Mouse (Mus musculus): ENCODE results near the gene Apba2. TPM values are rescaled to one million over a fixed set of nuclear protein-coding genes. Genes with fewer than 3 reads are reported as not detected.

Gene Apba2
- polyA plus RNA-seq, 1 experiment from 2014 or later: 173 TPM

GRCm38 (mm10) chr7:64755141-64755540 lies 253.6 kb downstream of the Apba2 start:
- Histone ChIP-seq H3K4me3 (ENCODE audit: low read length) (no peak overlapping the region), H3K9ac (ENCODE audit: low read depth, low read length) (no peak overlapping the region), H3K27me3 (replicated peaks; ENCODE audit: control insufficient read depth, insufficient read depth, low read length) (no peaks in the 10 kb centered on the region), H3K4me2 (ENCODE audit: low read length) (no peak overlapping the region), H3K36me3 (ENCODE audit: control insufficient read depth, insufficient read depth, low read length) (0 out of 2 replicates have a peak, but pooled peaks cover 2% of the 10 kb centered on the region), H3K9me3 (ENCODE audit: control insufficient read depth, low read length) (no peaks in the 10 kb centered on the region), H3K4me1 (ENCODE audit: control insufficient read depth, insufficient read depth, low read depth, low read length) (peaks cover 2% of the 10 kb centered on the region), H3K27ac (ENCODE audit: low read depth, low read length) (no peak overlapping the region)
- WGBS: 83% methylated on average over 7 of the region's 7 CpGs
- no peak for ATAC-seq

DNA sequence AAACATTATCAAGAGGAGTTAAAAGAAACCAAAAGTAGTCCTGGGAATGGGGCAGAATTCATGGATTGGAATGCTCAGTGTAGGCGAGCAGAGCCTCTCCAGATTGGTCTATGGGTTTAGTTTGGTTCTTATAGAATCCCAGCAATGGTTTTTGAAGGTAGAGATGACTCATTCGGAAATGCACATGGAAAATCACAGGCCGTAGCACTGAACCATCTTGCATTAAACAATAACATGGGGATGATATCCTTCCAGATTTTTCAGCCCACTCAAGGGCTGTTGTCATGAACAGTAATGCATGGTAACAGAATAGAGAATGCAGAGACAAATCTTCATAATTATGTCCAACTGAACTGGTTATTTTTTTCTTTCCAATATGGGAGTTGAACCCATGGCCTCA lies 264.1 kb downstream of the Apba2 start:
- H3K27me3 ChIP-seq (replicated peaks; ENCODE audit: control insufficient read depth, insufficient read depth, low read length): no peaks in the 10 kb centered on the region
- H3K9me3 ChIP-seq (ENCODE audit: control insufficient read depth, low read length): no peaks in the 10 kb centered on the region
- no peak overlapping the region for H3K27ac ChIP-seq (ENCODE audit: low read depth, low read length)
- ATAC-seq: no peak
- H3K4me1 ChIP-seq (ENCODE audit: control insufficient read depth, insufficient read depth, low read depth, low read length): peaks cover 4% of the 10 kb centered on the region; the same call in 1 of the 2 replicates
- H3K4me3 ChIP-seq (ENCODE audit: low read length): no peak overlapping the region
- no peaks in the 10 kb centered on the region for H3K36me3 ChIP-seq (ENCODE audit: control insufficient read depth, insufficient read depth, low read length)
- no peak overlapping the region for H3K9ac ChIP-seq (ENCODE audit: low read depth, low read length)
- 80% methylated on average over 3 of the region's 3 CpGs for WGBS
- H3K4me2 ChIP-seq (ENCODE audit: low read length): no peak overlapping the region

GRCm38 (mm10) chr7:64769768-64770167 lies 268.3 kb downstream of the Apba2 start:
- Histone ChIP-seq H3K9ac (ENCODE audit: low read depth, low read length) (no peak overlapping the region), H3K27me3 (replicated peaks; ENCODE audit: control insufficient read depth, insufficient read depth, low read length) (no peaks in the 10 kb centered on the region), H3K27ac (ENCODE audit: low read depth, low read length) (peak overlapping the region; percentile 30; the same call in 1 of the 2 replicates), H3K36me3 (ENCODE audit: control insufficient read depth, insufficient read depth, low read length) (no peaks in the 10 kb centered on the region), H3K9me3 (ENCODE audit: control insufficient read depth, low read length) (no peaks in the 10 kb centered on the region), H3K4me1 (ENCODE audit: control insufficient read depth, insufficient read depth, low read depth, low read length) (peaks cover 4% of the 10 kb centered on the region; the same call in 1 of the 2 replicates), H3K4me2 (ENCODE audit: low read length) (no peak overlapping the region), H3K4me3 (ENCODE audit: low read length) (no peak overlapping the region)
- WGBS: 36% methylated on average over 7 of the region's 7 CpGs
- ATAC-seq: peak; percentile 29

DNA sequence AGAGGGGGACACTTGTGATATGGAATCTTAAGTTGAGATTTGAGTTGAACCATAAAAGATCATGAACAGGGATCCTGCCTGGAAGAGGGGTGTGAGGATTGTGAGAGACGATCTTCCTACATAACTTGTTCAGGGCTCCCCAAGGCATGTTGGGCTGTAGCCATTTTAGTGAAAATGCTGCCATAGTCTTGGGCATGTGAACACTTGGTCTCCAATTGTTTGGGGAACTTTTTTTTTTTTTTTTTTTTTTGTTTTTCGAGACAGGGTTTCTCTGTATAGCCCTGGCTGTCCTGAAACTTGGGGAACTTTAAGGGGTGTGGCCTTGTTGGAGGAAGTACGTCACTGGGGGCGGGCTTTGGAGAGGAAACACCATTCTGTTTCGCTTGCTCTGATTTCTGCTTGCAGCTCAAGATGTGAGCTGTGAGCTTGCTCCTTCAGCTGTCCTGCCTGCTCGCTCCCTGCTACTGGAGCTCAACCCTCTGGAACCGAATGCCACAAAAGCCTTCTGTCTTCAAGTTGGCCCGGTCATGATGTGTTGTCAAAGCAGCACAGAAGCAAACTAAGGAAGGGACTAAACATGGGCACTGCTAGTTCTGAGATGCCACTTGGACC lies 269.4 kb downstream of the Apba2 start:
- ATAC-seq: no peak
- Histone ChIP-seq H3K27ac (ENCODE audit: low read depth, low read length) (no peak overlapping the region), H3K9me3 (ENCODE audit: control insufficient read depth, low read length) (no peaks in the 10 kb centered on the region), H3K4me2 (ENCODE audit: low read length) (no peak overlapping the region), H3K9ac (ENCODE audit: low read depth, low read length) (no peak overlapping the region), H3K27me3 (replicated peaks; ENCODE audit: control insufficient read depth, insufficient read depth, low read length) (no peaks in the 10 kb centered on the region), H3K4me3 (ENCODE audit: low read length) (no peak overlapping the region), H3K36me3 (ENCODE audit: control insufficient read depth, insufficient read depth, low read length) (no peaks in the 10 kb centered on the region), H3K4me1 (ENCODE audit: control insufficient read depth, insufficient read depth, low read depth, low read length) (peaks cover 4% of the 10 kb centered on the region; the same call in 1 of the 2 replicates)
- WGBS: 77% methylated on average over 8 of the region's 8 CpGs

- Histone ChIP-seq H3K27me3 (replicated peaks; ENCODE audit: control insufficient read depth, insufficient read depth, low read length) (no peaks in the 10 kb centered on the region), H3K4me3 (ENCODE audit: low read length) (no peak overlapping the region), H3K27ac (ENCODE audit: low read depth, low read length) (no peak overlapping the region), H3K9ac (ENCODE audit: low read depth, low read length) (no peak overlapping the region), H3K4me2 (ENCODE audit: low read length) (no peak overlapping the region), H3K4me1 (ENCODE audit: control insufficient read depth, insufficient read depth, low read depth, low read length) (peaks cover 4% of the 10 kb centered on the region; the same call in 1 of the 2 replicates), H3K9me3 (ENCODE audit: control insufficient read depth, low read length) (no peaks in the 10 kb centered on the region), H3K36me3 (ENCODE audit: control insufficient read depth, insufficient read depth, low read length) (no peaks in the 10 kb centered on the region)
- WGBS: 50% methylated on average over 10 of the region's 10 CpGs
- no peak for ATAC-seq
Measured at GRCm38 (mm10) chr7:64773465-64773864, 272.0 kb downstream of the Apba2 start.

DNA sequence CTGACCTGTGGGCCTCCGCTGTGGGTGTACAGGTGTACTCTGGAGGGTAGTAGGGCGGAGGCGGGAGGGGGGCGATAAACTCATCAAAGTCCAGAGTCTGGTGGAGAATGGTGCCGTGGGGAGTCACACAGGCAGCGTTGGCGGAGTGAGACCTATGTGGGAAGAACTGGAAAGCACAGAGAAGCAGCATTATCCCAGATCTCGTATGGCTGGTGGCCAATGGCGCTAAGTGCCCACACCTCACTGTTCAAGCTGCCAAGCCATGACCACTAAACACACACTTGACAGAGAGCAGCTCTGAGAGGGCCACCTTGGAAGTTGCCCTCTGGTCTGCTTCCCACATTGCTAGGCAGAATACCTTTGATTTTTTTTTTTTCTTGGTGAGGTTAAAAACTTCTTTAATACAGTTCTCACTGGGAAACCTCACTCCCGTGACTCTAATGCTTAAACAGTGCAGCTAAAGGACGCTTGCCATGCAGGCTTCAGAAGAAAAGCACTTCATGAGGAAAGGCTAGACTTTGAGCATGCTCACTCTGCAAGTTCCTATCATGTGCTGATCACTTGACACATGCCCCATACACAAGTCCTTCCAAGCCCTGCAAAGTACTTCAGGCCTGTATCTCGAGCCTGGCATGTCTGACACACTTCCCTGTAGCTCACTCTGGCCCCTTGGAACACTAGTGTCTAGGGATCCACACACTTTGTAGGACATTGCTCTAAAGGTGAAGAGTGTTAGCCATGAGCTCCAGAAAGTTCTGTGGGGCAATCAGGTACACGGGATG lies 275.4 kb downstream of the Apba2 start:
- WGBS: 86% methylated on average over 13 of the region's 13 CpGs
- Histone ChIP-seq H3K4me2 (ENCODE audit: low read length) (no peak overlapping the region), H3K27ac (ENCODE audit: low read depth, low read length) (no peak overlapping the region), H3K9me3 (ENCODE audit: control insufficient read depth, low read length) (no peaks in the 10 kb centered on the region), H3K4me1 (ENCODE audit: control insufficient read depth, insufficient read depth, low read depth, low read length) (peaks cover 5% of the 10 kb centered on the region), H3K27me3 (replicated peaks; ENCODE audit: control insufficient read depth, insufficient read depth, low read length) (no peaks in the 10 kb centered on the region), H3K36me3 (ENCODE audit: control insufficient read depth, insufficient read depth, low read length) (no peaks in the 10 kb centered on the region), H3K4me3 (ENCODE audit: low read length) (no peak overlapping the region), H3K9ac (ENCODE audit: low read depth, low read length) (no peak overlapping the region)
- no peak for ATAC-seq

- H3K4me2 ChIP-seq (ENCODE audit: low read length): no peak overlapping the region
- no peaks in the 10 kb centered on the region for H3K27me3 ChIP-seq (replicated peaks; ENCODE audit: control insufficient read depth, insufficient read depth, low read length)
- H3K9ac ChIP-seq (ENCODE audit: low read depth, low read length): no peak overlapping the region
- H3K9me3 ChIP-seq (ENCODE audit: control insufficient read depth, low read length): no peaks in the 10 kb centered on the region
- H3K27ac ChIP-seq (ENCODE audit: low read depth, low read length): no peak overlapping the region
- no peak for ATAC-seq
- WGBS: 69% methylated on average over 4 of the region's 4 CpGs
- H3K36me3 ChIP-seq (ENCODE audit: control insufficient read depth, insufficient read depth, low read length): no peaks in the 10 kb centered on the region
- H3K4me1 ChIP-seq (ENCODE audit: control insufficient read depth, insufficient read depth, low read depth, low read length): peaks cover 5% of the 10 kb centered on the region
- H3K4me3 ChIP-seq (ENCODE audit: low read length): no peak overlapping the region
Measured at GRCm38 (mm10) chr7:64779501-64779900, 278.0 kb downstream of the Apba2 start.

- WGBS: 36% methylated on average over 3 of the region's 3 CpGs
- no peak for ATAC-seq
- Histone ChIP-seq H3K9ac (ENCODE audit: low read depth, low read length) (no peak overlapping the region), H3K4me1 (ENCODE audit: control insufficient read depth, insufficient read depth, low read depth, low read length) (peaks cover 5% of the 10 kb centered on the region), H3K27me3 (replicated peaks; ENCODE audit: control insufficient read depth, insufficient read depth, low read length) (no peaks in the 10 kb centered on the region), H3K27ac (ENCODE audit: low read depth, low read length) (no peak overlapping the region), H3K4me3 (ENCODE audit: low read length) (no peak overlapping the region), H3K4me2 (ENCODE audit: low read length) (no peak overlapping the region), H3K9me3 (ENCODE audit: control insufficient read depth, low read length) (no peaks in the 10 kb centered on the region), H3K36me3 (ENCODE audit: control insufficient read depth, insufficient read depth, low read length) (no peaks in the 10 kb centered on the region)
Measured at GRCm38 (mm10) chr7:64785040-64785439, 283.5 kb downstream of the Apba2 start.

GRCm38 (mm10) chr7:64791145-64791544 lies 289.6 kb downstream of the Apba2 start:
- no peaks in the 10 kb centered on the region for H3K27me3 ChIP-seq (replicated peaks; ENCODE audit: control insufficient read depth, insufficient read depth, low read length)
- no peaks in the 10 kb centered on the region for H3K36me3 ChIP-seq (ENCODE audit: control insufficient read depth, insufficient read depth, low read length)
- no peaks in the 10 kb centered on the region for H3K9me3 ChIP-seq (ENCODE audit: control insufficient read depth, low read length)
- no peak overlapping the region for H3K4me2 ChIP-seq (ENCODE audit: low read length)
- no peaks in the 10 kb centered on the region for H3K4me1 ChIP-seq (ENCODE audit: control insufficient read depth, insufficient read depth, low read depth, low read length)
- ATAC-seq: no peak
- 61% methylated on average over 9 of the region's 9 CpGs for WGBS
- no peak overlapping the region for H3K4me3 ChIP-seq (ENCODE audit: low read length)
- no peak overlapping the region for H3K9ac ChIP-seq (ENCODE audit: low read depth, low read length)
- H3K27ac ChIP-seq (ENCODE audit: low read depth, low read length): no peak overlapping the region

All from hindbrain, embryonic 16.5 days (tissue).